Mouse (Mus musculus) naive thymus-derived CD4-positive, alpha-beta T cell, adult 2 months (primary cell): ENCODE results near the gene Rnf169.
"Not testable (repeated sequence)": the region's sequence is repeated elsewhere in the genome, so short reads cannot be mapped to it uniquely, and the experiment has no call there.

ENCODE experiments used
- DNase-seq: peaks from one replicate; pipeline ENCODE4 v3.0.0-alpha.2; 2011; ENCODE audit warnings: low read depth

Gene Rnf169

DNA sequence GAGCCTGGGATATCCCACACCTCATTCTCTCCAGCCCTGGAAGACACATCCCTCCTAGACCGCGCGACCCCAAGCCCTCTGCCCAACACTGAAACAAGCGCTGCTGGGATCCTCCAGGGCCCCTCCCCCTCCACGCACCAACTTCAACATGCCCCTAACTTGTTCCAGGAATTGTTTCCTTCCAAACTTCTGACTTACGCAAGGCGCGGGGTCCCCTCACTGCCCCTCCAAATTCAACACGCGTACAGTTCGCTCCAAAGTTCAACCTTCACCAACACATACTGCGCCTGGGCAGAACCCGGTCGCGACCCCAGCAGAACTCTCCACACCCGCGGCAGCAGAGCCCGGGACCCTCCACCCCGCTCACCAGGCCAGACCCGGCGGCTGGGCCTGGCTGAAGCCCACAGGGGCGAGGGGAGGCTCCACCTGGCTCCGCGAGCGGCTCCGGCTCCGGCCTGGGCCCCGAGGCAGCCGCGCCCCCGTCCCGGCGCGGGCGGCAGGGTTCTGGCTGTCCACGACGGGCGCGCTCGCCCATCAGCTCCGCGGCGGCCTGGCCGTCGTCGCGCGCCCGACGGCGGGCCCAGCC, 609 bp downstream of the Rnf169 start:
- peak; percentile 55 for DNase-seq

DNA sequence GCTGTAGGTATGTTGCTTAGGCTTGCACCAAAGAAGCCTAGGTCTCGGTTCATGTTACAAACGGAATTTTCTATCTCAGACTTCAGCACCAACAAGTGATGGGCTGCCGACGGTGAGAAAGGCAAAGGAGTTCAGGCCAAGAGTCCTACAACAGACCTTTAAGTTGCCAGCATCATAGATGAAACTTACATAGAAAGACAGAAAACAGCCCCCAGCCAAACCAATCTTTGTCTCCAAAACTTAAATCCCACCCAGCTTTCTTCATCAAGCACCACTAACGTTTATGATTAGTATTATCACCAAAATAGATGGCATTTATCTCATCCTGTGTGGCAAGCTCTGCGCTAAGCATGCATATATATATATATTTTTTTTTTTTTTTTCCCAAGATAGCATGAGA, 1.2 kb downstream of the Rnf169 start:
- DNase-seq = no peak

- no peak for DNase-seq
Measured at GRCm38 (mm10) chr7:99978041-99978440, 2.2 kb downstream of the Rnf169 start.

DNA sequence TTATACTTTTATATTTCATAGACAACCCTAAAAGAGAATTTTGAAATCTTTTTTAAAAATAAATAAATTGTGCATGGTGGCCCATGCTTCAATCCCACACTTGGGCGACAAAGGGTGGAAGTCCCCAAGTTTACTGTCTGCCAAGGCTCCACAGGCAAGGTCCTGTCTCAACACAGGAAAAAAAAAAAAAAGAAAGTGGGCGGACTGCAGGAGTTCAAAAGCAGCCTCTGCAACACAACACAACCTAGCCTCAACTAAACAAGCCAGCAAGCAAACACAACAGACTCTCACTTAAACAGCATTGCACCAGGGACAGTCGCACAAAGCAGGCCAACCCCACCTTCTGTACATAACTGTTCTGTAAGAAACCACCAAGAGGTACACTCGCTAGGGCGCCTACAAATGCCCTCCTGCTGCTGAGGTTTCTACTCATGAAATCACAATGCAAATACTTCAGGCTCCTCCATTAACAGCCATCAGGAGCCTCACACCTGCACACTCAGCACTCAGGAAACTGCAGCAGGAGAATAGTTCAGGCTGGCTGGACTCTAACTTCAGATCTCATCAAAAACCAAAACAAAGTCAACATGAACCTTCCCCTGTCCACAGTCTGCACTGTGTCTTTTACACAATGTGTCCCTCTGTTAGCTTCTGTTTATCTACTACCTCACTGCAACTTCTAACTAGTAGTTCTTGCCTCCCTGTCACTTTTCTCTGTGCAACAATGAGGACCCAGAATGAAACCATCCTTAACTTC, 4.3 kb downstream of the Rnf169 start:
- no peak for DNase-seq

- DNase-seq = no peak
Measured at GRCm38 (mm10) chr7:99974208-99974970, 5.9 kb downstream of the Rnf169 start.

- not testable (repeated sequence) for DNase-seq
Measured at GRCm38 (mm10) chr7:99972912-99973311, 7.3 kb downstream of the Rnf169 start.

GRCm38 (mm10) chr7:99971926-99972325, 8.3 kb downstream of the Rnf169 start:
- no peak for DNase-seq

DNA sequence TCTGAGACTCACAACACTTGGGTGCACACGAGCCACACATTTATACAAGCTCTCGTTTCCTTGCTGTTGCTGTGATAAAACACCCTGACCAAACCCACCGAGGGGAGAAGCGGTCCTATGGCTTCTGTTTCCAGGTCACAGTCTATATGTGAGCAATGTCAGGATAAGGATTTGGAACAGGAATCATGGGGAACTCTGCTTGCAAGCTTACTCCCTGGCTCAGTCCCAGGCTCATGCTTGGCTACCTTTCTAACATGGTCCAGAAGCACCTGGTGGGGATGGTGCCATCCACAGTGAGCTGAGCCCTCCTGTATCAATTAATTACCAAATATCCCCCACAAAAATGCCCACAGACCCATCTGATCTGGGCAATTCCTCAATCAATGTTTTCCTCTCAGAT, 11.1 kb downstream of the Rnf169 start:
- no peak for DNase-seq

DNA sequence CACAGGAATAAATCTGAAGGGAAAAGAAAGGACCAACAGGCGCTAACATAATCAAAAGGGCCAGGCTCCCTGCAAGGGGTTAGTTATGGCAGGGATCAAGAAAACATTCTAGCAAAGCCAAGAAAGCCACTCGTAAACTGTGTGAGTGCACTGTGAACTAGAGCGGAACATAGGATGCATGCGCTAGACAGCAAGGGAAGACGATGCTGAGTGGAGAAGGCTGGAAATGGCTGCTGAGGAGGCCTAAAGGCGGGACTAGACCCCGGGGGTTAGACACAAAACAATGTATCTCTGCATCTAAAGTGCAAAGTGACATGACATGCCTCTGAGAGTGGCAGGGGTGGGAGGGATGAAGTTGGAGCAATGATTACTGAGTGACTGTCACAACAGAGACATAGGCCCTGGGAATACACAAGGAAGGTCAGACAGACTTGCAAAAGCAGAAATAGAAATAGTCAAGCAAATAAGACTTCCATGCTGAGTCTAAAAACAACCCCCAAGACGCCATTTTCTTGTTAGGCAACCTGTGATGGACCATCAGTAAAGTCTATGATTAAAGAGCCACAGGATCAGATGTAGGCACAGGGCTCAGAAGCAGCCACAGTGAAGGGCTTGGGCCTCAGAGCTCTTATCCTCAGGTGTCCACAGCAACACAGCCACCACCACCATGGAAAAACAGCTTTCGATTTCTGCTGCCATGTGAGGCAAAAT, 14.1 kb downstream of the Rnf169 start:
- no peak for DNase-seq

GRCm38 (mm10) chr7:99965020-99965841, 15.0 kb downstream of the Rnf169 start:
- no peak for DNase-seq

DNA sequence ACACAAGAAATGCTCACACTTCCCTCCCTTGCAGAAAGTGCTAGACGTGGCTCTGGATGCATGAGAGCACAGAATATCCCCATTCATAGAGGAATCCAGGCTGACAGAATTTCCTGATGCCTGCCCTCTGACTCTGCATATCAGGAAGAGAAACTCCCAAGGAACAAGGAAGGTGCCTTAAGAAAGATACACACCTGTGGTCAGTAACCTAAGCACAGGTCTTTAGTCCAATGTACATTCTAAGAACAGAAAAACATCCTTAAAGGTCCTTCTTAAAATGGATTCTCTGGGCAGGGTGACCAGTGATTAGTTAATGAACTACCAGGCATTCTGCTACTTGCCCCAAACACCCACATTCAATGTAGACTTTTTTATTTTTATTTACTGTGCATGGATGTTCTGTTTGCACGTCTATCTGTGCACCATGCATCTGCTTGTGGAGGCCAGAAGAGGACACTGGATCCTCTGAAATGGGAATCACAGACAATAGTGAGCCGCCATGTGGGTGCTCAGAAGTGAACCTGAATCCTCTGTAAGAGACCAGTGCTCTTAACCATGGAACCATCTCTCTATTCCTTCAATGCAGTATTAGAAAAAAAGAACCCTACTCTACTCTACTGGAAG, 16.9 kb downstream of the Rnf169 start:
- no peak for DNase-seq

- no peak for DNase-seq
Measured at GRCm38 (mm10) chr7:99962536-99963236, 17.6 kb downstream of the Rnf169 start.

GRCm38 (mm10) chr7:99961518-99961917, 18.7 kb downstream of the Rnf169 start:
- no peak for DNase-seq

DNA sequence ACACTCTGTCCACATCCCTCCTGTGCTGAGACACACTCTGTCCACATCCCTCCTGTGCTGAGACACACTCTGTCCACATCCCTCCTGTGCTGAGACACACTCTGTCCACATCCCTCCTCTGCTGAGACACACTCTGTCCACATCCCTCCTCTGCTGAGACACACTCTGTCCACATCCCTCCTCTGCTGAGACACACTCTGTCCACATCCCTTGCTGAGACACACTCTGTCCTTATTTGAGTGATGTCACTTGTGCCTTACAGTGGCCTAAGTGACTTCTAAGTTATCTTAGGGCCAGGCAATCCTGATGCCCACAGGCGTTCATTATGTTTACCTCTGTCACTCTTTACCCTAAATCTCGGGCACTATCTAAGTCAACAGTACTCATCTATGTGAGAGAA, 19.7 kb downstream of the Rnf169 start:
- DNase-seq = not testable (repeated sequence)

DNA sequence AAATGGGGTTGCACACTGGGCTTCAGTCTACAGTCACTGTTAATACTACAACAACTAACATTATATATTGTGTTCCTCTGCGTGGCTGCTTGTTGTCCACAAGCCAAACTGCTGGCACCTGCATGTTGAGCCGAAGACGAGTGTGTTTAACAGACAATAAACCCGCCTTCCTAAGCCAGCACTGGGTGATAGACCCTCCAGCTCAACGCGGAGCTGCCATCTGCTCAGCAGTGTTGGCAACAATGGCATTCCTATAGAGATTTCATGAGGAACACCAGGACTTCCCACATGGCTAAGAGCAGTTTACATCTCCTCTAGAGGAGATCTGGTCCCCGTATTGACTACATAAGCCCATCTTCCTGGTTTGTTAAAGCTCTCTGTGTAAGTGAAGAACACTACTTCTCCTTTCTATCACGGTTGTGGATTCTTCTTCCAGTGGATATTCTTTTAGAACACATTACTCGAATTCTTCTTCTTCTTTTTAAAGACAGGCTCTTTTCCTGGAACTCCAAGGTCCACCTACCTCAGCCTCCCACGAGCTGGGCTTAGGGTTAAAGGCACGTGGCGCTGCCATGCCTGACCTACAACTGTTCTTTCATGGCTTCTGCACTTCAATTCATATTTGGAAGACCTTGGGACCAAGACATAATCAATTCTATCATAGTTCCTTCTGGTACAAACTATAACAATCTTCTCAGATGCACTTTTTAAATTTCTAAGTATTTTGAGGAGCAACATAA, 22.9 kb downstream of the Rnf169 start:
- DNase-seq = no peak

- no peak for DNase-seq
Measured at GRCm38 (mm10) chr7:99956095-99956494, 24.2 kb downstream of the Rnf169 start.

GRCm38 (mm10) chr7:99954212-99954611, 26.0 kb downstream of the Rnf169 start:
- DNase-seq = peak; percentile 65

DNA sequence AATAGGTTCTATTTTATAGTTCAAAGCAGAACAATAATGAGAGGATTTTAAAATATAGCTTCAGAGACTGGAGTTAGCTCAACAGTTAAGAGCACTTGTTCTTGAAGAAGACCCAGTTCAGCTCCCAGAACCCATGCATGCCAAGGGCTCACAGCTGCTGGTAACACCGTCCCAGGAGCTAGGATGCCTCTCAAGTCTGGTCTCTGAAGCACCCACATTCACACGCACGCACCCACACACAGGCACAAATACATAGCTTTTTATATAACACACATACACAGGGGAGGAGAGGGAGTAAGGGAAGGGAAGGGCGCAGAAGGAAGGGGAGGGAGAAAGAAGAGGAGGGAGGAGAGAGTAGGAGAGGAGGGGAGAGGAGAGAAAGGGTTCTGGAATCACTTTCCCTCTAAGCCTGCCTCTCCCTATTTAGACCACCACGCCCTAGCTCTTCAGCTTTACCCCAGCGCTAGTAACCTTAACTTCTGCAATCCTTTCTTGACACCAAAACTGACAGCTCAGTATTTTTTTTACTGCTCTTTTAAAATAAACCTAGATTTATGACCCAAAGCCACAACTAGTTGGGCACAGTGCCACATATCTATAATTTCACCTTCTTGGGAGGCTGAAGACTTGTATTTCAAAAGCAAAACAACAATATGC, 26.7 kb downstream of the Rnf169 start:
- DNase-seq = no peak

DNA sequence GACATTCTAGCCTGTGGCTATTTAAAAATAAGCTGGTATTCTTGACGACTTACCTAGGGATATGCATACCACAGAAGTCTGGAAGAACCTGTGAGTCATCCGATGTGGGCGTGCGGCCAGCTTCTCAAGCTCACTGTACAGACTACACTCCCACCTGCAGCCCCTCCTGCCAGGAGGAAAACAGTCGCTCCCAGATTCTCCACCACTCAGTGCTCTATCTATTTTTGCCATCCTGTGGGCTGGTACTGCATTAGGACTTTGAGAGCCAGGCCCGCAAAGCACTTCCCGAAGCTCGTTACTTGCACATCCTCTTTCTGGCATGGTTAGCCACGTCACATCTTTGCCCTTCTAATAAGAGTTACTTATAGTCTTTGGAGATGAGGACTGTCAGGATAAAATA, 32.9 kb downstream of the Rnf169 start:
- no peak for DNase-seq
